Mouse (Mus musculus): ENCODE measurements at regions not wholly inside any gene's neighbourhood (a gene's known extent, or its start where the extent isn't known, plus 50 kb on each side); places are given as distances from the start of the nearest gene placed in this dataset.

DNA sequence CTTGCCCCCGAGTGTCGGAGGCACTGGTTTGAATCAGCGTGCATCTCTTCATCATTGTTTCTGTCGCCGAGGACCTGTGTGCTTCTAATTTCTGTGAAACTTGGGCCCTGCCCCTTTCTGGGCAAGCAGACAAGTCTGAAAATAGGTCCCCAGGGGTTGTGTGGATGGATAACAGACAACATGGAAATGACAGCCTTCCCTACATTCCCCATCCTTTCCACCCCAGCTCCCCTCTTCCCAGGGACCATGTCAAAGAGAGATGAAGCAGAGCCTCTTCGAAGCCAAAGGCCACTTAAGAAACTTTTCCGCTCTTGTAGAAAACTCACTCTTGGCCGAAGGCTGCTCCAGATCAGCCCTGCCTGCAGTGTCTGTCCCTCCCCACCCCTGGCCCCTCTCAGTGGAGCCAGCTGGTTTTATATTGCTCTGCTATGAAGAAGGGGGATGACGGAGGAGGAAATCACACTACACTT, 233.2 kb downstream of the Gm45692 start:
- no peak for TF ChIP-seq CTCF (IDR thresholded peaks at IDR 0.05; ENCODE audit: low read depth)
- TF ChIP-seq EP300 (optimal IDR thresholded peaks at IDR 0.05) = no peak
